Mouse (Mus musculus) midbrain, embryonic 14.5 days (tissue): ENCODE data around the gene Cbx7. TPM values are rescaled to one million over a fixed set of nuclear protein-coding genes. Genes with fewer than 3 reads are reported as not detected.

Source experiments
- ATAC-seq: fragments of 200-750 bp; cut with Nextera tagmentation; 2 replicates; pipeline ENCODE4 v1.8.0; 2017; ENCODE audit warnings: moderate number of reproducible peaks, moderate library complexity; ENCODE audit not compliant: low FRiP score, low TSS enrichment
- DNase-seq: peaks from one replicate; pipeline ENCODE4 v3.0.0-alpha.2; 2015
- H3K27ac ChIP-seq: fragments of 300-500 bp; sonication (generic); replicated peaks from 2 replicates; pipeline ENCODE4 v1.5.1; 2014; ENCODE audit warnings: mild to moderate bottlenecking, low read depth, low read length, moderate library complexity
- H3K27me3 ChIP-seq: fragments of 300-500 bp; sonication (generic); 2 replicates; pipeline ENCODE4 v1.6.1; 2014; ENCODE audit warnings: low read length, control low read depth, mixed read lengths; ENCODE audit not compliant: control insufficient read depth, insufficient read depth
- H3K36me3 ChIP-seq: fragments of 300-500 bp; sonication (generic); 2 replicates; pipeline ENCODE4 v1.6.1; 2014; ENCODE audit warnings: low read length, control low read depth; ENCODE audit not compliant: control insufficient read depth, insufficient read depth
- H3K4me1 ChIP-seq: fragments of 300-500 bp; sonication (generic); 2 replicates; pipeline ENCODE4 v1.6.1; 2014; ENCODE audit warnings: mild to moderate bottlenecking, antibody characterized with exemption, low read length, control low read depth; ENCODE audit not compliant: control insufficient read depth, insufficient read depth
- H3K4me2 ChIP-seq: fragments of 300-500 bp; sonication (generic); 2 replicates; pipeline ENCODE4 v1.6.1; 2014; ENCODE audit warnings: mild to moderate bottlenecking, low read length, moderate library complexity
- H3K4me3 ChIP-seq: fragments of 300-500 bp; sonication (generic); replicated peaks from 2 replicates; pipeline ENCODE4 v1.5.1; 2014; ENCODE audit warnings: low read depth, low read length
- H3K9ac ChIP-seq: fragments of 300-500 bp; sonication (generic); replicated peaks from 2 replicates; pipeline ENCODE4 v1.6.1; 2014; ENCODE audit warnings: mild to moderate bottlenecking, low read length, moderate library complexity
- H3K9me3 ChIP-seq: fragments of 300-500 bp; sonication (generic); 2 replicates; pipeline ENCODE4 v1.6.1; 2016; ENCODE audit warnings: low read length, control low read depth, mixed read lengths; ENCODE audit not compliant: control insufficient read depth
- WGBS: fragments of 180-500 bp; shearing (Covaris S2); extraction: QIAGEN DNeasy Blood & Tissue Kit; methylation state at CpG from one replicate; pipeline ENCODE4 v1.1.7; 2014; 5-methylcytosine and 5-hydroxymethylcytosine counted together
- polyA plus RNA-seq: library from polyadenylated mRNA; unstranded; fragments of >200 nt; fragmentation: Nextera tagmentation; extraction: Ambion mirVana; gene quantifications from 2 replicates; pipeline ENCODE4 v1.2.1, GENCODE M21; 2014

Gene Cbx7
- 4.4 TPM in 2 replicates for polyA plus RNA-seq

- Histone ChIP-seq H3K27me3 (no peaks in the 10 kb centered on the region), H3K9me3 (no peaks in the 10 kb centered on the region), H3K27ac (no peak within 1 kb of the TSS), H3K4me2 (no peak within 1 kb of the TSS), H3K9ac (no peak within 1 kb of the TSS), H3K4me3 (no peak within 1 kb of the TSS), H3K36me3 (no peaks in the 10 kb centered on the region), H3K4me1 (no peaks in the 10 kb centered on the region)
- DNase-seq (no peak), ATAC-seq (no peak)
- 97% methylated on average over 11 of the region's 11 CpGs for WGBS
Observed at GRCm38 (mm10) chr15:79970940-79971339, at the start of gene Cbx7. Gene Cbx7, minus strand, starts transcription at chr15:79971119.

- Histone ChIP-seq H3K9me3 (no peaks in the 10 kb centered on the region), H3K36me3 (no peaks in the 10 kb centered on the region), H3K9ac (no peak overlapping the region), H3K27ac (no peak overlapping the region), H3K4me1 (peaks cover 10% of the 10 kb centered on the region), H3K4me2 (no peak overlapping the region), H3K27me3 (peaks cover 12% of the 10 kb centered on the region), H3K4me3 (no peak overlapping the region)
- DNase-seq (no peak), ATAC-seq (no peak)
- WGBS: 73% methylated on average over 4 of the region's 4 CpGs
Observed at GRCm38 (mm10) chr15:80020516-80020915, 49.6 kb upstream of the Cbx7 start.

- WGBS: 75% methylated on average over 4 of the region's 4 CpGs
- Histone ChIP-seq H3K4me1 (peaks cover 3% of the 10 kb centered on the region), H3K9ac (no peak overlapping the region), H3K36me3 (no peaks in the 10 kb centered on the region), H3K4me2 (no peak overlapping the region), H3K27ac (no peak overlapping the region), H3K4me3 (no peak overlapping the region), H3K27me3 (peaks cover 21% of the 10 kb centered on the region), H3K9me3 (no peaks in the 10 kb centered on the region)
- DNase-seq (no peak), ATAC-seq (no peak)
Observed at GRCm38 (mm10) chr15:80019625-80020024, 48.7 kb upstream of the Cbx7 start.

GRCm38 (mm10) chr15:80019220-80019619 is 48.3 kb upstream of the Cbx7 start:
- H3K27ac ChIP-seq: no peak overlapping the region
- DNase-seq: no peak
- H3K4me3 ChIP-seq: no peak overlapping the region
- peaks cover 25% of the 10 kb centered on the region for H3K27me3 ChIP-seq
- peaks cover 5% of the 10 kb centered on the region for H3K4me1 ChIP-seq
- H3K9me3 ChIP-seq: no peaks in the 10 kb centered on the region
- no peak overlapping the region for H3K9ac ChIP-seq
- WGBS: 81% methylated on average over 7 of the region's 7 CpGs
- ATAC-seq: no peak
- H3K36me3 ChIP-seq: no peaks in the 10 kb centered on the region
- no peak overlapping the region for H3K4me2 ChIP-seq

DNA sequence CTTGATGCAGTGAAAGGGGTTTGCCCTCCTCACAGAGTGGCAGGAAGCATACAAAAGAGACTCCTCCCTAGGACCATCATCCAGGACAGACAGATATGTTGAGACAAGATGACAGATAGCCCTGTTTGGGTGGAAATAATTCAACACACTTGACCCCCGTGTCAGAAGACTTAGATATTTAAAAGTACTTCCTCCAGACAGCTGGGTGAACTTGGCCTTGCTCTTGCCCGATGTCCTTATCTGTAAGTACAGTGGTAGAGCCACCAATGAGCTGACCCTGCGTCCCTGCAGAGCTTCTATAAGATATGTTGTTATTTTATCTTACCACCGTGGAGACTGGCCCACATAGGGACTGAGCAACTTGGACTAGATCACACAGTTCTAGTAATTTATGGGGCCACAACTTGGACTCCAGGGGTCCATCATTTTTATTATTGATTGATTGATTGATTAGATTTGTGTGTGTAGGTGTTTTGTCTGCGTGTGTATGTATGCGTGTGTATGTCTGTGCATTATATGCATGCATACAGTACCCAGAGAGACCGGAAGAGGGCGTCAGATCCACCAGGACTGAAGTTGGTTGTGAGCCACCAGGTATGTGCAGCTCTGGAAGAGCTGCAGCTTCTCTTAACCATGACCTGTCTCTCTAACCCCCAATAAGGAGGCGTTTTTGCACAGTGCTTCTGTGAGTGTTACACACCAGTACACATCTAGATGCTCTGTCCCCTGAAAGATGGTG is 45.8 kb upstream of the Cbx7 start:
- Histone ChIP-seq H3K36me3 (no peaks in the 10 kb centered on the region), H3K4me1 (peaks cover 18% of the 10 kb centered on the region), H3K27ac (no peak overlapping the region), H3K4me3 (no peak overlapping the region), H3K9me3 (no peaks in the 10 kb centered on the region), H3K27me3 (peaks cover 46% of the 10 kb centered on the region), H3K4me2 (no peak overlapping the region), H3K9ac (no peak overlapping the region)
- 89% methylated on average over 9 of the region's 9 CpGs for WGBS
- DNase-seq: no peak
- ATAC-seq: no peak

- DNase-seq (no peak), ATAC-seq (no peak)
- H3K9ac ChIP-seq: peak overlapping the region; percentile 72; the same call in 1 of the 2 replicates
- peaks cover 18% of the 10 kb centered on the region for H3K4me1 ChIP-seq
- H3K4me3 ChIP-seq: no peak overlapping the region
- H3K27me3 ChIP-seq: peaks cover 54% of the 10 kb centered on the region
- H3K9me3 ChIP-seq: no peaks in the 10 kb centered on the region
- no peak overlapping the region for H3K27ac ChIP-seq
- H3K36me3 ChIP-seq: no peaks in the 10 kb centered on the region
- 55% methylated on average over 7 of the region's 7 CpGs for WGBS
- H3K4me2 ChIP-seq: peak overlapping the region; percentile 90; the same call in 1 of the 2 replicates
Observed at GRCm38 (mm10) chr15:80015211-80015952, 44.5 kb upstream of the Cbx7 start.

DNA sequence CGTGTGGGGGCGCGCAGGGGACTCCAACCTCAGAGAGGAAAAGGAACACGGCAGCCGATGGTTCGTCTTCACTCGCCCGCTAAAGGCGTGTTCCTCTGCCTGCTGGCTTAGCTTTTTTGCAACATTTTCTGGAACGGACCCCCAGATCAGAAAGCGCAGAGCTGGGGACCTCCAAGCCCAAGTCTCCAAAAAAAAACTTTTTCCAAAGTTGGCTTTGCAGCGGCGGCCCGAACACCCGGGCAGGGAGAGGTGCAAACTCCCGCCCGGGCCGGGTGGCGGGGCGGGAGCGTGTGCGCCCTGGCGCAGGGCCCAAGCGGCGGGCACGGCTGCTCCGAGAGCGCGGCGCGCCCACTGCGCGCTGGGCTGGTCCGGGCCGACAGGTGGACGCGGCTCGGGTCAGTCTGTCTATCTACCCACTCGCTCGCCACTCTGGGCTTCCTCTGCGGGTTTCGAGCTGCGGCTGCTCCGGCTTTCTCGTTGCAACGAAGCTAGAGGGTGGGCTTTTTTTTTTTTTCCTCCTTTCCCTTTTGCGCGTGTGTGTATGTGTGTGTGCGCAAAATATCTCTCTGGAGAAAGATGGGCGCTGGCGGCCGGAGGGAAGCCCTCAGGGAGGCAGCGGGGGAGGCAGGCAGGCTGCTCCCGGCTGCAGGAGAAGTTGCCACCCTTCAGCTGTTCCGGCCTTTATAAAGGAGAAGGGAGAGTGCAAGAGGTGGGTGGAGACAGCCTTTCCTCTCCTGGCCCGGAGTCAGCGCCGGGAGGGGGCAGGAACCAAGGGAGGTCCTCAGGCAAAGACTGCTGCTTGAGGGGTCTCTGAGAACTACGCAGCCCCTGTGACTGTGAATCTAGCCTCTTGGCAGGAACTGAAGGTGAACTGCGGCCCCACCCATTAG is 43.6 kb upstream of the Cbx7 start, which contains the start of gene Pdgfb:
TSS of gene Pdgfb (minus strand) at position 657 of the 890 bp plus-strand sequence.
- WGBS: under 1% methylated on average over 60 of the region's 60 CpGs
- Histone ChIP-seq H3K9ac (peak within 1 kb of the TSS; percentile 72), H3K27ac (no peak within 1 kb of the TSS), H3K4me1 (peaks cover 18% of the 10 kb centered on the region), H3K27me3 (peaks cover 54% of the 10 kb centered on the region), H3K4me3 (peak within 1 kb of the TSS; percentile 62), H3K36me3 (no peaks in the 10 kb centered on the region), H3K4me2 (peak within 1 kb of the TSS; percentile 90), H3K9me3 (no peaks in the 10 kb centered on the region)
- ATAC-seq (no peak), DNase-seq (peak; percentile 55)

DNA sequence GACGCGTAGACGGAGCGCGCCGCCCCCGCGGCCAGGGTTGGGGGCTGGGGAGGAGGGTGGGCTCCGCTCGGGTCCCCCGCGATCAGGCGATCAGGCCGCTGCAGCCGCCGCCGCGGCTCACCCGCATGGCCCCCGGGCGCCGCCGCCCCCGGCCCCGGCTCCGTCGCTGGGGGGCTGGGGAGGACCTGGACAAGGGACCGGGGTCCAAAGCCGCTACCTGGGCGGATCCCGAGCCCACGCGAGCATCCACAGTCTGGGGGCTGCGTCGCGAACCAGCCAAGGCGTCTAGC is 43.1 kb upstream of the Cbx7 start:
- Histone ChIP-seq H3K4me1 (peaks cover 18% of the 10 kb centered on the region), H3K27ac (no peak overlapping the region), H3K9ac (peak overlapping the region; percentile 72), H3K36me3 (no peaks in the 10 kb centered on the region), H3K9me3 (no peaks in the 10 kb centered on the region), H3K27me3 (peaks cover 54% of the 10 kb centered on the region), H3K4me3 (peak overlapping the region; percentile 62), H3K4me2 (peak overlapping the region; percentile 90)
- DNase-seq (no peak), ATAC-seq (no peak)
- WGBS: under 1% methylated on average over 36 of the region's 37 CpGs
